Mouse (Mus musculus) thymus, postnatal 14 days (tissue): Measurements from ENCODE around the gene Gm17542.
A peak's percentile ranks its signal among the peaks of the same experiment; 100 is the strongest.
"Not testable (repeated sequence)": the region's sequence is repeated elsewhere in the genome, so short reads cannot be mapped to it uniquely, and the experiment has no call there.

Experiments used
- DNase-seq: peaks from one replicate; pipeline ENCODE4 v3.0.0; 2021

The Gm17542 gene

DNA sequence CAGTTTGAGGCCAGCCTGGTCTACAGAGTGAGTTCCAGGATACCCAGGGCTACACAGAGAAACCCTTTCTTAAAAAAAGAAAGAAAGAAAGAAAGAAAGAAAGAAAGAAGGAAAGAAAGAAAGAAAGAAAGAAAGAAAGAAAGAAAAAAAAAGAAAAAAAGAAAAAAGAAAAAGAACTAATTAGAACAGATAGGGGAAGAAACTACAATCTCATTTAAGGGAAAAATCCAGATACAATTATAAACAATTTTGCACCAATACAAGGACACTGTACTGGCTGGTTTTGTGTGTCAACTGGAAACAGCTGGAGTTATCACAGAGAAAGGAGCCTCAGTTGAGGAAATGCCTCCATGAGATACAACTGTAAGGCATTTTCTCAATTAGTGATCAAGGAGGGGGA lies at the start of gene Gm17542:
Gm17542 (minus strand) TSS at position 101 of the 400 bp plus-strand sequence.
- DNase-seq: not testable (repeated sequence)

DNA sequence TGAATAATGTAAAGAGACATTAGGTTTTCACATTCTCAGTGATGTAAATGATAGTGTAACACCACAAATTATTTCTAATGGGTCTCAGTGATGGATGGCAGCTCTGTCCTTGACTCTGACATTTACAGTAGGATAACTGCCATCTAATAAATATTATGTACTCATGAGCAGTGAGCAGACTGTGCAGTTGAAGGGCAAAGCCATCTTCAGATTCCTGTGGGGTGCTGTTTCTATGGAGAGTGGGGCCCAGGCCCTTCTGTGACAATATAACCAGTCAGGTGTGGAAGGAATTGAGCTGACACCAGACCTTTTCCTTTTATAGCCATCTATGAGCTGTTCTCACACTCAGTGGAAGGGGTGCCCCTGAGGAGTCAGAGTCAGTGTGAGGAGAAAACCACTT lies 21.8 kb upstream of the Gm17542 start:
- DNase-seq: no peak

DNA sequence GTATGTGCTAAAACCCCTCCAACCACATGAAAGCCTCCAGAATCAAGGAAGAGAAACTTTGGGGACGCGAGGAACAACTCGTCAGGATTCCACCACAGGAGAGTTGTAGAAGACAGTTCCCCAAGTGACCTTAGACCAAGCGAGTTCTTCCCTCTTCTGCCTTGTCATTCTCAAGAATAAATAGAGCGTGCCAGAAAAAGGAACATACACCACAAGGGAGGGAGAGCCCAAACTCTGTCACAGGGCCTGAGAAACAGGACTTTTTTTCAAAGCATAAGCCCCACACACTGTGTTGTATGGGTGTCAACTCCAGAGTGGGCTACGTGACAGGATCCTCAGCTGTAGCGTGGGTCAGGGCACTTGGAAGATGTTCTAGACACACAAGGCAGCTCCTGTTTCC lies 20.1 kb upstream of the Gm17542 start:
- DNase-seq: no peak

DNA sequence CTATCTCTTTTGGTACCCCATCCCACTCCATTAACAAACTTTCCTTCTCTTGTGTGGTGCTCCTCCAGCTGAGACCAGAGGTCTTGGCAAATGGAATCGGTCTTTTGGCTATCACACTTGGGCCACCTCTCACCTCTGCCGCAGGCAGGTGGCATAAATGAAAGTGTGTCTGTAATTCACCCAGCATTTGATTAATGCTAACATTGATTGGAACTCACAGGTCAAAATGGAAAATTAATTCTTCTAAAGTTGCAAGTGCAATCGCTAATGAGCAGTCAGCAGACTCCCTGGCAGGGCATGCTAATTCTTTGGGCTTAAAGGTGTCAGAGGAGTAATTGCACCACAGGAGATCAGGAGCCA lies 3.2 kb downstream of the Gm17542 start:
- no peak for DNase-seq

DNA sequence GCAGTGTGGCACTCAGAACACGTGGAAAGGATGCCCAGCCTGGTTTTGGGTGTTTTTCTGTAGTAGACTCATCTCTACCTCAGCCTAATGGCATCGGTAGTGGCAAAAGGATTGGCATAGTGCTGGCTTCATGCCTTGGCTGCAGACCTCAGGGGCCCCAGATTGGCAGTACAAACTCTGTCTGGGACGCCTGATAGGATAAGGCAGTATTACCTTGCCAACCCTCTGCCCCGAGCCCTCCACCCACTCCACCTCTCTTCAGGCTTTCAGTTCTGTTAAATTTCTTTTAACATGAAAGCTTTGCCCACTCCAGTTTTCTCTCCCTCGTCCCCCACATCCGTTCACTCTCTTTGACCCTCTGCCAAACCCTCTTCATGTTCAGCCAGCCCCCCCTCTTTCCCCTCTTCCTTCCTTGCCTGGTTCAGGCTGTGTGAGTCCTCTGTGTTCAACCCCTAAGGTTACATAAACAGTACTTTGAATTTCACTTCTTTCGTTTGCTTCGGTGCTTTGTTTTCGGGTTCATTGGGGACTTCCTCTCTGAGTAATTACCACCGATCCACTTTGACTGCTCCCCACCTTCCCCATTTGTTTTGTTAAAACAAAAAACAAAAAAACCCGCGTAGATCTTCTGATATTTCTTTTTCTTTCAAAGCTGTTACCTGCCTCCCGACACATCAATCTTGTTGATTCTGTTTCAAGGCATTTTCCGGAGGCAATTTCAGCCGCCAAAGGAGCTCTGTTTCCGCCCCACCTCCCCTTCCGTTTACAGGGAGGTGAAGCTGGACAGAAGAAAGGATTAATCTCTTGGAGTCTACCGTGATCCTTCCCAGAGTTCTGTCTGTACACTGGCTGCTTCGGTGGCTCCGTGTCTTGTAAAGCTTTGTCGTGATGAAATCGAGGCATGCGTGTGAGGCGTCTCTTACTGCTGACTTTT lies 3.9 kb downstream of the Gm17542 start:
- DNase-seq: peak; percentile 53

DNA sequence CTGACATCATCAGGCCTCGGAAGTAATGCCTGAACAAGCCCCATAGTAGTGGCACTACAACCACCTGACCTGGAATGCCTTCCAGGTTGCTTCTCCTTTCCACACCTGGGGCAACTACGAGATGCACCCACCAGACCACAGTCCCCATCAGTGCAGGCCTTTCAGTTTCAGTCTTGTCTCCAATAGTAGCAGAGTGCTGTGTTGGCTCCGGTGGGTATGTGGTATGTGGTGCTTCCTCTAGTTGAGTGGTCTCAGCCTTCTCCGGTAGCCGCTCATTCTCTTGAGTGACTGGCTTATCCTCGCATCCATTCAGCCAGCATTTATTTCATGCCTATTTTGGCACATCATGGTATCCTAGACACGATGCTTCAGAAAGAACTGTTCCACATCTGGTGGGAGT lies 4.8 kb downstream of the Gm17542 start:
- DNase-seq: no peak

DNA sequence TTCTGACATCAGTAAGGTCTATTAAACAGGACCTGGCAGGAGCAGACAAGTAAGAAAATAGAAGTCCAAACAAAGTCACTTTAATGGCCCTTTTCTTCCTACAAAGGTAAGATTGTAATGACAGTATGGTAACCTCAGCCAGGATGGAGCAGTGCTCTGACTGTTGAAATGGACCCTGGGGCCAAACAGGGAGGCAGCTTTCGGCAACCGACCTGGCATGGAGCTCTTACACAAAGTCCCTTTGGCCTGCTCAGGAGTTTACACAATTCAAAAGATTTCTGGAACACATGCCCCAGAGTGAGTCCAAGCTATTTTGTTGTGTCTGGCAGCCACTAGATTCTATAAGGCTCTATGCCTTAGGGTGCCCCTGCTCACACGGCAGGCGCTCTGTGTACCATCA lies 9.0 kb downstream of the Gm17542 start:
- no peak for DNase-seq

DNA sequence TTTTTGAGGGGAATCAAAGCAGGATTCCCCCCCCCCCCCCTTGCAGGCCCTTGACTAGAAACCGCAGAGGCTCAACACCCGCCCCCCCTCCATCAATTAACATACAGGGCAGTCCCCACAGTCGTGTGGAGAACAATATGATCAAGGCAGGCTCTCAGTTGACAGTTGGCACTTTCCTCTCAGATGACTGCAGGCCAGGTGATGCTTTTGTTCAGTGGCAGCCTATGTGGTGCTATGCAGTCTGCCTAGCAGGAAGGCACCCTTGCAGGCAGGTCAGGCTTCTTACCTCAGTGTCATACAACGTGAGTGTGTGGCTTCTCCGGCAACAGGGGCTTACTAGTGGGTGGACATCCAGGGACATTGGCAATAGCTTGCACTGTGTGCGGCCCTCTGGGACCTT lies 17.4 kb downstream of the Gm17542 start:
- DNase-seq: no peak

DNA sequence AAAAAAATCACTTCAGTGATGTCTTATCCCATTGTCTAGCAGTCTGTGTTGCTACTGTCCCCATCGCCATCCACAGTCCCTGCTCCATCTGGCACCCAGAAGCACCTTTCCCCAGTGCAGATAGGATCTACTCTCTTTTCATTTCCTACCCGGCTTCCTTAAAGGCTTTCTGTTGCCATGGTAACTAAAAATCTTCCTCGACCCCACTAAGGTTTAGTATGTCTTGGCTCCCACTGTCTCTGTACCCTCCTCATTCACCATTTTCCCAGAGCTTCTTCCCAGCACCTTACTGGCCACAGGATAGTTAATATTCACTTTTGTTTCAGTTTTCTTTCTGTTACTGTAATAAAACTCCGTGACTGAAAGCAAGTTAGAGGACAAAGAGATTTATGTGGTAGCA lies 17.9 kb downstream of the Gm17542 start:
- no peak for DNase-seq

DNA sequence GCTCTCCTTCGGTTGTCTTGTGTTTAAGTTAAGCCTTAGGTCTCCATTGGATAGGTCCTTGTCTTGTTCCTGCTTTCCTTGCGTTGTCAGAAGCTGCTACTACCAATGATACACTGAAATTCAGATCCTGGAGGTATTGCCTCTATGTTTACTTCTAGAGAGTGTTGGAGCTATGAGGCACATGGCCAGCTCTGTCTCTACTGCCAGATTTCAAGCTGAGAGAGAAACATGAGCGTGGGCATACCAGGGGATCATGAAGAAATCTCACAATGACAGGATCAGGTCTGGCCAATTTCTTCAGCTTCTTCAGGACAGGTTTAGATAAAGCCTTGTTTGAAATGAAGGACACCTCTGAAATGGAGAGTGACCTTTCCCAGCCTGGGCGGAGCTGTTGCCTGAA lies 19.1 kb downstream of the Gm17542 start:
- no peak for DNase-seq

DNA sequence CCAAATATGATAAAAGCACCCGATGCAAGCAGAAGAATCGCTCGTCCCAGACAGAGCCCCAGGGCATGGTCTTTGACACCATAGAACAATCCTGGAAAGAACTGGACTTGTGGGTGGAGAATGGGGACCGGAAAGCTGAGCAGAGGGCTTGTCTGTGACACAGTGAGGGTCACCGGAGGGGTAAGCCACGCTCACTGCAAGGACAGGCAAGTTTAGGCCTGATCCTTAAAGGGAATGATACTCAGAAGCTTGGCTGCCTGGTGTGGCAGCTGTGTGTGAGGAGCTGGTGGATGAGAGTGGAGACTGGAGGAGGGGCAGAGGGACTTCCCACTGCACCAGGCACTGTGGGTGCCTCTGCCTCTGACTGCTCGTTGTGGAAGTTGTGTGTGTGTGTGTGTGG lies 27.0 kb downstream of the Gm17542 start:
- no peak for DNase-seq

DNA sequence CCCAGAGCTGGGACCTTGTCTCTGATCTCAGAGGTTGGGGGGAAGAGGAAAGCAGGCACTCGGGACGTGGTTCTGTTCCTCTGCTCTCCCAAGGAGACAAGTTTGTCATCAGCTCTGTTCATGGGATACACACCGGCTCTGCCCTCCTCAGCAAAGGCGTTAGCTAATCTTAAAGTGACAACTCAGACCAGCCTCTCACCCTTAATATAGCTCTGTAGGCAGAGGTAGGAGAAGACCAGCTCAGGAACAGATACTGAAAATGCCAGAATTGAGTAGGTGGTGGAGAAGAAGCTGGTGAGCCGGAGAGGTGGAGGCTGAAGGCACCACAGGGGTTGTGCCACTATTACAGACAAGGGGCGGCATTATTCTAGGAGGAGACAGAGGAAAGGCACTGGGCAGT lies 38.7 kb downstream of the Gm17542 start:
- no peak for DNase-seq

DNA sequence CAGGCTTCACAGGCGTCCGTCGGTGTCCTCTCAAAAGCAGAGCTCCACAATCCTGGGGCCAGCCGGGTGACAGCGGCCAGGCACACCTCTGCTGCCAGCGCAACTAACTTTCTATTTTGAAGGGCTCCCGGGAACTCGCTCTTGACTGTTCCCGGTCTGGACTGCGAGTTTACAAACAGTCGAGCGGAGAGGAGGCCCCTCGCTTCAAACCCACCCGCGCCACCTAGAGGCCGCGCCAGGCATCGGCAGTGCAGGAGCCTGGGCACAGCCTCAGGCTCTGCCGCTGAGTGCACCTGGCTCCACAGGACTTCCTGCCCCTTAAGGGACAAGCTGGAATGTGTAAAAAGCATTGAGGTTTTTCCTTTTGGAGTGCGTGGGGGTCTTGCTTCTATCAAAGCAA lies 42.5 kb downstream of the Gm17542 start, which contains the start of gene Edar:
Edar (minus strand) TSS at position 122 of the 400 bp plus-strand sequence.
- peak; percentile 85 for DNase-seq

DNA sequence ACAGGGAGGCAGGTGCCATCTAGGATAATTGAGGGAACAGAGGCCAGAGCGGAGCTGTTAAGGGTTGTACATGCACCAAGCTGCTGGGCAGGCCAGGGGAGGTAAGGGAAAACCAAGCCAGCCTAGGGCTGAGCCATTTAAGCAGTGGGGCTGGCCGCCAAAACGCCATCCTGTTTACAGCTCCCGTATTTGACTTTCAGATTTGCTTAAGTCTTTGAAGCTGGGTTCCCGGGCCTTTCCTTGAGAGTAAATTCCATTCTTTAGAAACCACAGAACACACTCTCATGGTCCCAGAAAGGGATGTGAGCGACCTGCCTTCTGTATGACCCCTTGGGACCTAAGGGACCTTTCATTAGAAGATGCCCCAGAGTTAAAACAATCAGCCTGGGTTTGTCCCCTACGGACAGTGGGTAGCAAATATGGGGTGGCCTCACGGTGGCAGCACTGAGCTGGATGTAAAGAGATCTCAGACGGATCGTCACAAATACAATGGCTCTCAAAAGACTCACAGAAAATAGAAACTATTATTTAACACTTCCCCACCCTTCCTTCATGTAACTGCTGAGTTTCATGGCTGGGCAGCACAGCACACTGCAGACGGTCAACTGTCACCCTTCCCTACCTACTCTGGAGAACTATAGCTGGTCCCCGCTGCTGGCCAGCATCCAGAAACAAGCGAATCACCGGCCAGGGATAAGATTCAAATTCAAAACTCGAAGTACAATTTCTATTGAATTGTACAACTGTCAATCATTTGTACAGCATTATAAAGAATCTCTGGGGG lies 44.5 kb downstream of the Gm17542 start:
- peak; percentile 77 for DNase-seq

DNA sequence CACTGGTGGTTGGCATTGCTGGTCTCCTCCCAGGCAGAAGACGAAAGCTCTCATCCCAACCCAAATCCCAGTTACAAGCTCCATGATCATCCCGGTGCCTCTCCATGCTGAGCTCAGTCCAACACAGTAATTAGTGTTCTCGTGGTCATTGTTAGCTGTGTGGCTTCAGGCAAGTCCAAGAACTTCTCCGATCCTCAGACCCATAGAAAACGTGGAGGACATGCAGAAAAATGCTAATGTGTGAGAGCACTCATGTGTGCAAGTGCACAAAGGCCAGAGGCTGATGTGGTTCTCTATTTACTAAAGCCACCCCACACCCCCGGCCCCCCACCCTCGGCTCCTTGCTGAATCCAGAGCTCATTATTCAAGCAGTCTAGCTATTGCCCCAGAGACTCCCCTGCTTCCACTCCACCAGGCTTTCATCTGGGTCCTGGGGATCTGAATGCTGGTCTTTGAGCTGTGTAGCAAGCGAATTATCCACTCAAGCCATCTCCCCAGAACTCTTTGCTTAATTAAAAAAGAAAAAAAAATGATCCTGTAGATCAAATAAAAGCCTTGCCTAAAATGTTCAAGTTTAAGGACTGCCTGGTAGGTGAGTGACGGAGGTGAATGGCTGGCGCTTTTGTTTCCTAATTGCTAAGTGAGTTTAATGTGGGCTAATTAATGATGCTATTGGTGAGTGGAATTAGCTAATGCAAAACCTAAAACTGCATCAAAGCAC lies 45.3 kb downstream of the Gm17542 start:
- DNase-seq: no peak

DNA sequence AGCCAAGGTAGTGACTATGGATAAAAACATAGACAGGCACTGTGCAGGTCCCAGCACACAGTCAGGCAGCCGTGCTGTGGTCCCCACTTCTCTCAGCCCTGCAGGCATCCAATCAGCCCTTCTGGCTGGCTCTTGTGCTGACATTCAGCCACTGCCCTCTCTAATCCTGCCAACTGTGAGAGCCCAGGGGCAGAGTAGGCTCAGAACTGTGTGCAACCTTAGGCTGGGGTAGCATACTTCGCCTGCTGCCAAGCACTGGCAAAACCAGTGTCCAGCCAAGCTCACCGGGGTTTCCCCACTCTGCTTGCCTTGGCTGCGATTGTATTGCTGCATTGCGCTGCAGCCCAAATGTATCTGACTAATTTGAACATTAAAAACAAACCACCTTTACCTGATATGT lies 54.1 kb downstream of the Gm17542 start:
- DNase-seq: no peak
